In genomic region chr11:70668771-70669505, GRCm38 (mm10) we compare ENCODE assay signal across 8 mouse cellular contexts. TPM values are rescaled to one million over a fixed set of nuclear protein-coding genes. Genes with fewer than 3 reads are reported as not detected.
A peak's percentile ranks its signal among the peaks of the same experiment; 100 is the strongest.
DNase-seq lines count a peak whose midpoint lies in the region; ATAC-seq lines count a peak whose summit lies in the region.

Gene Spag7, minus strand, starts transcription at chr11:70669416.

- H3K4me2 ChIP-seq in heart, embryonic 14.5 days (ENCODE audit: low read length), result peak within 1 kb of the TSS; percentile 93
- peak within 1 kb of the TSS; percentile 98 for H3K4me2 ChIP-seq in liver, embryonic 13.5 days
- H3K4me2 ChIP-seq in stomach, embryonic 16.5 days (ENCODE audit: low read depth, low read length), result peak within 1 kb of the TSS; percentile 94

- DNase-seq in c-Kit-negative CD71-positive TER-119-positive erythroid progenitor cells, embryonic 14.5 days (ENCODE audit: low read depth, low spot score), result peak; percentile 98
- peak; percentile 100 for DNase-seq in fibroblast of lung, adult 2 months (ENCODE audit: low read depth)
- DNase-seq in kidney, postnatal 14 days, result peak; percentile 99
- peak; percentile 97 for DNase-seq in liver, embryonic 13.5 days
- peak; percentile 96 for DNase-seq in neural tube, embryonic 10.5 days (ENCODE audit: extremely low spot score, low spot score)

- WGBS in heart, embryonic 14.5 days, result under 1% methylated on average over 44 of the region's 44 CpGs
- WGBS in liver, embryonic 13.5 days (ENCODE audit: insufficient replicate concordance), result under 1% methylated on average over 44 of the region's 44 CpGs
- WGBS in stomach, embryonic 16.5 days, result under 1% methylated on average over 44 of the region's 44 CpGs

- peaks cover 53% of the 10 kb centered on the region for H3K36me3 ChIP-seq in heart, embryonic 14.5 days (ENCODE audit: control insufficient read depth, insufficient read depth, low read length)
- peaks cover 33% of the 10 kb centered on the region for H3K36me3 ChIP-seq in liver, embryonic 13.5 days
- H3K36me3 ChIP-seq in stomach, embryonic 16.5 days (ENCODE audit: control insufficient read depth, insufficient read depth, low read length), result peaks cover 11% of the 10 kb centered on the region

- ATAC-seq in CD4-positive, CD25-positive, alpha-beta regulatory T cell, adult 4 months, result peak; percentile 88
- ATAC-seq in heart, embryonic 14.5 days (ENCODE audit: insufficient number of reproducible peaks, insufficient read depth, low FRiP score, low read depth), result peak; percentile 93
- peak; percentile 89 for ATAC-seq in liver, embryonic 13.5 days (ENCODE audit: low read depth)
- peak; percentile 96 for ATAC-seq in stomach, embryonic 16.5 days (ENCODE audit: insufficient read depth, low FRiP score)

- peak within 1 kb of the TSS; percentile 64 to 78 for H3K4me3 ChIP-seq in heart, embryonic 14.5 days (ENCODE audit: control insufficient read depth in 1 of 2, insufficient read depth in 1 of 2, low read depth in 1 of 2, low read length in 2 of 2)
- peak within 1 kb of the TSS; percentile 79 for H3K4me3 ChIP-seq in liver, embryonic 13.5 days (replicated peaks)
- peak within 1 kb of the TSS; percentile 73 for H3K4me3 ChIP-seq in stomach, embryonic 16.5 days (replicated peaks; ENCODE audit: low read length)

- peak within 1 kb of the TSS; percentile 96 to 98 for H3K27ac ChIP-seq in heart, embryonic 14.5 days (replicated peaks in 1 of 2; ENCODE audit: control insufficient read depth in 1 of 2, insufficient read depth in 1 of 2, low read depth in 2 of 2, low read length in 2 of 2)
- H3K27ac ChIP-seq in liver, embryonic 13.5 days, result peak within 1 kb of the TSS; percentile 94
- H3K27ac ChIP-seq in stomach, embryonic 16.5 days (ENCODE audit: low read length), result peak within 1 kb of the TSS; percentile 99

- H3K27me3 ChIP-seq in heart, embryonic 14.5 days (ENCODE audit: control insufficient read depth, insufficient read depth, low read length), result no peaks in the 10 kb centered on the region
- H3K27me3 ChIP-seq in liver, embryonic 13.5 days, result no peaks in the 10 kb centered on the region
- no peaks in the 10 kb centered on the region for H3K27me3 ChIP-seq in stomach, embryonic 16.5 days (ENCODE audit: control insufficient read depth, insufficient read depth, low read length)

- peak within 1 kb of the TSS; percentile 84 for H3K9ac ChIP-seq in heart, embryonic 14.5 days (ENCODE audit: low read length)
- H3K9ac ChIP-seq in liver, embryonic 13.5 days, result peak within 1 kb of the TSS; percentile 91
- peak within 1 kb of the TSS; percentile 84 for H3K9ac ChIP-seq in stomach, embryonic 16.5 days (ENCODE audit: low read length)

- peaks cover 10 to 24% of the 10 kb centered on the region in 2 experiments; a peak in 3 of 4 replicates for H3K4me1 ChIP-seq in heart, embryonic 14.5 days (ENCODE audit: control insufficient read depth in 2 of 2, insufficient read depth in 2 of 2, low read length in 2 of 2)
- H3K4me1 ChIP-seq in liver, embryonic 13.5 days (replicated peaks), result peaks cover 46% of the 10 kb centered on the region
- peaks cover 21% of the 10 kb centered on the region for H3K4me1 ChIP-seq in stomach, embryonic 16.5 days (ENCODE audit: control insufficient read depth, insufficient read depth, low read length)

- H3K9me3 ChIP-seq in heart, embryonic 14.5 days (ENCODE audit: control insufficient read depth, low read length), result no peaks in the 10 kb centered on the region
- H3K9me3 ChIP-seq in liver, embryonic 13.5 days (replicated peaks), result no peaks in the 10 kb centered on the region
- H3K9me3 ChIP-seq in stomach, embryonic 16.5 days (replicated peaks; ENCODE audit: control insufficient read depth, low read length), result no peaks in the 10 kb centered on the region

RNA-seq across cellular contexts. Expression of gene Spag7, which starts in this region (rescaled TPM):
- 100 to 1,000 TPM; 126 to 132 TPM for polyA plus RNA-seq in CD4-positive, CD25-positive, alpha-beta regulatory T cell, adult 4 months (2017; shearing (Covaris generic))
- polyA plus RNA-seq in heart, embryonic 14.5 days (2014; fragmentation: Nextera tagmentation; extraction: Ambion mirVana), result 177 TPM in 2 replicates
- polyA plus RNA-seq in liver, embryonic 13.5 days (2015; fragmentation: Nextera tagmentation; extraction: Ambion mirVana), result 69.2 and 72.4 TPM in 2 replicates
- 148 and 149 TPM in 2 replicates for polyA plus RNA-seq in stomach, embryonic 16.5 days (2015; fragmentation: Nextera tagmentation; extraction: Ambion mirVana)

Comparison
In these comparisons a context has a peak if more than half of its experiments do, and no peak if none do; other contexts are left out.
1. Peak in every context shown above with its lines: DNase-seq, ATAC-seq, H3K4me3 ChIP-seq and H3K27ac ChIP-seq.